Mouse (Mus musculus) kidney, embryonic 15.5 days (tissue): ENCODE measurements around the gene Nr2c1. TPM values are rescaled to one million over a fixed set of nuclear protein-coding genes. Genes with fewer than 3 reads are reported as not detected.

Source experiments
- ATAC-seq: fragments of 200-750 bp; cut with Nextera tagmentation; replicated peaks from 2 replicates; pipeline ENCODE4 v1.8.0; 2017; ENCODE audit warnings: moderate TSS enrichment; ENCODE audit not compliant: low FRiP score
- H3K27ac ChIP-seq: fragments of 300-500 bp; sonication (generic); 2 replicates; pipeline ENCODE4 v1.5.1; 2015; ENCODE audit warnings: mild to moderate bottlenecking, inconsistent platforms
- H3K27me3 ChIP-seq: fragments of 300-500 bp; sonication (generic); 2 replicates; pipeline ENCODE4 v1.6.1; 2015; ENCODE audit warnings: inconsistent platforms
- H3K36me3 ChIP-seq: fragments of 300-500 bp; sonication (generic); 2 replicates; pipeline ENCODE4 v1.6.1; 2015; ENCODE audit warnings: inconsistent platforms
- H3K4me1 ChIP-seq: fragments of 300-500 bp; sonication (generic); 2 replicates; pipeline ENCODE4 v1.6.1; 2015; ENCODE audit warnings: inconsistent platforms
- H3K4me2 ChIP-seq: fragments of 300-500 bp; sonication (generic); 2 replicates; pipeline ENCODE4 v1.6.1; 2015; ENCODE audit warnings: moderate library complexity, mild to moderate bottlenecking, inconsistent platforms
- H3K4me3 ChIP-seq: fragments of 300-500 bp; sonication (generic); replicated peaks from 2 replicates; pipeline ENCODE4 v1.5.1; 2015; ENCODE audit warnings: mild to moderate bottlenecking, inconsistent platforms
- H3K9ac ChIP-seq: fragments of 300-500 bp; sonication (generic); 2 replicates; pipeline ENCODE4 v1.6.1; 2015; ENCODE audit warnings: mild to moderate bottlenecking, inconsistent platforms
- H3K9me3 ChIP-seq: fragments of 300-500 bp; sonication (generic); replicated peaks from 2 replicates; pipeline ENCODE4 v1.6.1; 2016; ENCODE audit warnings: inconsistent platforms
- WGBS: fragments of 180-500 bp; shearing (Covaris S2); methylation state at CpG from one replicate; pipeline ENCODE4 v1.1.7; 2015; ENCODE audit warnings: mixed read lengths; 5-methylcytosine and 5-hydroxymethylcytosine counted together
- polyA plus RNA-seq: library from polyadenylated mRNA; unstranded; fragments of >200 nt; fragmentation: Nextera tagmentation; extraction: Ambion mirVana; gene quantifications from 2 replicates; pipeline ENCODE4 v1.2.1, GENCODE M21; 2015

Gene Nr2c1
- polyA plus RNA-seq, 1 experiment from 2014 or later, result 8.5 TPM

DNA sequence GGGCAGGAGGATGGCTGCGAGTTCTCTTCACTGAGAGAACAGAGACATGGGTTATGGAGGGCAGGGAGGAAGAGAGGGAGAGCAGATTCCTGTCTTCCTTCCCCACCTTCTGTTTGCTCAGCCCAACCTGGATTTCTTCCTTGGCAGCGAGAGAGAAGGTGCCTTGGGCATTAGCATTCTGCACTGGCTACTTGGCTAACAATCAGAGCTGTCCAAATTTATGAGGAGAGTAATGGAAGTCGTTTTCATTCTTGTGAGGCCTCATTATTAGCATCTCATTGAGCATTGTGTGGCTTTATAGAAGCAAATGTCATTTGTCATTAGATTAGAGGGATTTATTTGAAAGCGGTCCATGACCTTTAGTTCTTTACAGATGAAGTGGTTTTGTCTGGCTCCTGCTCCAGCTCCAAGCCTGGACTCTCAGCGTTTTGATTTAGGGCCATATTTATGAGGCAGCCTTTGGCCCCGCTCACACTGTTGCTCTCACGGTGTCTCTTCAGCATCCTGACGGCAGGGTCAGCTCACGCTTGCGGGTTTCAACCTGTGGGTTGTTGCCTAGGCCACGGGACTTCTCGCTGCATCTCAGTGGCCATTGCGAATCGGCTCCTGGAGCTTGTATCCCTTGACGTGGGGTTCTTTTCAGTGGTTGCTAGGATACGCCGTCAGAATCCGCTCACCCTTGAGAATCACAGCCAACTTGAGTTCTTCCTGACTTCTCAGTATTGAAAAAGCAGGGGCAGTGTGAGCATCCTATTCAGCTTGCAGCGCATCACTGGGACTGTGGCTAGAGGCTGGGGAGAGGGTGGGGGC lies 82.6 kb downstream of the Nr2c1 start:
- Histone ChIP-seq H3K27ac (no peak overlapping the region), H3K9ac (no peak overlapping the region), H3K4me2 (no peak overlapping the region), H3K9me3 (no peaks in the 10 kb centered on the region), H3K4me1 (peaks cover 11% of the 10 kb centered on the region), H3K36me3 (no peaks in the 10 kb centered on the region), H3K4me3 (no peak overlapping the region), H3K27me3 (no peaks in the 10 kb centered on the region)
- 51% methylated on average over 19 of the region's 19 CpGs for WGBS
- ATAC-seq, result no peak

GRCm38 (mm10) chr10:94231025-94231424 lies 83.2 kb downstream of the Nr2c1 start:
- Histone ChIP-seq H3K27ac (no peak overlapping the region), H3K27me3 (no peaks in the 10 kb centered on the region), H3K9ac (no peak overlapping the region), H3K9me3 (no peaks in the 10 kb centered on the region), H3K4me1 (peaks cover 12% of the 10 kb centered on the region), H3K4me2 (no peak overlapping the region), H3K36me3 (no peaks in the 10 kb centered on the region), H3K4me3 (no peak overlapping the region)
- 80% methylated on average over 6 of the region's 6 CpGs for WGBS
- no peak for ATAC-seq

GRCm38 (mm10) chr10:94235200-94235599 lies 87.4 kb downstream of the Nr2c1 start:
- H3K4me3 ChIP-seq, result no peak overlapping the region
- ATAC-seq, result no peak
- no peak overlapping the region for H3K4me2 ChIP-seq
- no peaks in the 10 kb centered on the region for H3K9me3 ChIP-seq
- H3K9ac ChIP-seq, result no peak overlapping the region
- 26% methylated on average over 4 of the region's 4 CpGs for WGBS
- no peak overlapping the region for H3K27ac ChIP-seq
- H3K4me1 ChIP-seq, result peaks cover 20% of the 10 kb centered on the region
- H3K27me3 ChIP-seq, result no peaks in the 10 kb centered on the region
- H3K36me3 ChIP-seq, result no peaks in the 10 kb centered on the region

DNA sequence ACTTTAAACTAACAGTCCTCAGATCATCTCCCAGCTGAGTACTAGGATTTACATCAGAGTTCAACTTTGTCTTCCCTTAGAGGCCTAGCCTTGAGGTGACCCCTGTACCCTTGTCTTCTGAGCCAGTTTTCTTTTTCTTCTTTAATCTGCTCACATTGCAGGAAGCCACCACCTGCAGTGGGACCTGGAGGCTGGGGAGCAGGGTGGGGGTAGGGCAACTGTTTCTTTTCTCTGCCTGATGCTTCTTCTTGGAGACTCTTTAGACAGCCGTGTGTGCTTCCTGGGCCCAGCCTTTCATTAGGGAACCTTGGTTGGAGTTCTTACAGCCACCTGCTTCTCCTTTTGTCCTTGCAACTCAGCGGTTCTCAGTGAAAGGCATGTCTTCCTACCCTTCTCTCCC lies 93.5 kb downstream of the Nr2c1 start:
- Histone ChIP-seq H3K9me3 (no peaks in the 10 kb centered on the region), H3K4me1 (peaks cover 8% of the 10 kb centered on the region), H3K27ac (no peak overlapping the region), H3K4me3 (no peak overlapping the region), H3K36me3 (no peaks in the 10 kb centered on the region), H3K4me2 (no peak overlapping the region), H3K9ac (no peak overlapping the region), H3K27me3 (no peaks in the 10 kb centered on the region)
- ATAC-seq, result no peak
- WGBS, result 63% methylated on average over 2 of the region's 2 CpGs

Other genes with a start within 250 kb of the Nr2c1 start
- 23.6 TPM in 2 replicates for gene Vezt, start 112.2 kb upstream of the Nr2c1 start, polyA plus RNA-seq
- 3.0 and 3.3 TPM in 2 replicates for gene Fgd6, start 112.0 kb upstream of the Nr2c1 start, polyA plus RNA-seq
- gene Ndufa12, start 50.7 kb downstream of the Nr2c1 start, polyA plus RNA-seq, result 421 and 423 TPM in 2 replicates
- gene Gm4792, start 150.7 kb downstream of the Nr2c1 start, polyA plus RNA-seq, result not detected in 2 replicates
- gene Tmcc3, start 163.9 kb downstream of the Nr2c1 start, polyA plus RNA-seq, result 7.4 and 7.8 TPM in 2 replicates